Mouse (Mus musculus) testis, adult 2 months (tissue): ENCODE data around the gene Slc4a4.

ENCODE experiments used
- CTCF ChIP-seq: fragments of 200-500 bp; IDR thresholded peaks from 2 replicates; pipeline ENCODE4 v1.5.1; 2012; ENCODE audit warnings: low read depth, mild to moderate bottlenecking, inconsistent platforms, low read length, moderate library complexity; ENCODE audit not compliant: control insufficient read depth, insufficient read depth, insufficient replicate concordance
- POLR2A ChIP-seq: fragments of 200-500 bp; IDR thresholded peaks from 2 replicates; pipeline ENCODE4 v1.6.1; 2012; ENCODE audit warnings: low read depth, mild to moderate bottlenecking, inconsistent platforms, low read length, moderate library complexity; ENCODE audit not compliant: control insufficient read depth

DNA sequence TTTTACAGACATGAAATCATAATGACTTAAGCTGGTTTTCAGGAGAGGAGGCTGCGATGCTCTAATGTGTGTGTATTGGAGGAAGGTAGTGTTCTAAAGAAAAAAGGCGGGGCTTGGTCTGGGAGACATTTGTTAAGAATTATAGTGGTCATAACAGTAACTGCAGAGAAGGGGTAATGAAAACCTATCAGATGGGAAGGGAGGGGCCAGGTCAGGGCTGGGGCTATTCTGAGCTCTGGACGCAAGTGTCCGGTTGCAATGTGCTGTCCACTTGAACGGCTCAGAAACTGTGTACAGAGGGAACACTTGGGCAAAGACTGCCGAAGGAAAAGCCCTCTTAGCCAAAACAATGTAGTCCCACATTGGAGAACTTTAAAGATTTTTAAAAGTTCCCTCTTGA lies 52.5 kb downstream of the Slc4a4 start:
- no peak for TF ChIP-seq CTCF
- TF ChIP-seq POLR2A, result no peak
